Mouse (Mus musculus) gastrocnemius, postnatal 25 days (tissue): ENCODE measurements around the gene Ddx41. TPM values are rescaled to one million over a fixed set of nuclear protein-coding genes. Genes with fewer than 3 reads are reported as not detected.
A peak's percentile ranks its signal among the peaks of the same experiment; 100 is the strongest.

Source experiments
- DNase-seq: peaks from one replicate; pipeline ENCODE4 v3.0.0; 2022
- total RNA-seq, 2 experiments: library from RNA; stranded (reverse); gene quantifications; 1 replicate in 1 of 2; 2 replicates in 1 of 2; pipeline ENCODE4 v1.2.3; 2021

The Ddx41 gene
- total RNA-seq, 2 experiments from 2014 or later: 8.1 to 9.0 TPM

DNA sequence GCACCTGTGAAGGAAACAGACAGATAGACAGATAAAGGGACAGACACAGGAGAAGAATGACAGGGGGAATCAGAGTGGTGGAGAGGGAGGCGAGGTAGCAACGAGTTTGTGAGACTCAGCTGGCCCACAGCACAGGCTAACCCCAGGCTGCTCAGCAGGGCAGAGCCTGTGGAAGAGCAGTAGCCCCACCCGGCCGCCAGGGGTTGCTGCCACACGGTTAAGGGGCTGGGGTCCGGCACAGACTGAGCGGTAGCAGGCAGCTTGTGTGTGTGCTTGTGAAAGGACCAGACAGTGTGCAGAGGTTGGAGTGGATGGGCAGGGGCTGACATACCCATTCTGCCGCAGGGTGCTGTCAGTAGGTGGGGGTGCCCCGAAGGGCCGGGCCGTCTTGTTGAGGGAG lies 28.6 kb downstream of the Ddx41 start:
- no peak for DNase-seq

DNA sequence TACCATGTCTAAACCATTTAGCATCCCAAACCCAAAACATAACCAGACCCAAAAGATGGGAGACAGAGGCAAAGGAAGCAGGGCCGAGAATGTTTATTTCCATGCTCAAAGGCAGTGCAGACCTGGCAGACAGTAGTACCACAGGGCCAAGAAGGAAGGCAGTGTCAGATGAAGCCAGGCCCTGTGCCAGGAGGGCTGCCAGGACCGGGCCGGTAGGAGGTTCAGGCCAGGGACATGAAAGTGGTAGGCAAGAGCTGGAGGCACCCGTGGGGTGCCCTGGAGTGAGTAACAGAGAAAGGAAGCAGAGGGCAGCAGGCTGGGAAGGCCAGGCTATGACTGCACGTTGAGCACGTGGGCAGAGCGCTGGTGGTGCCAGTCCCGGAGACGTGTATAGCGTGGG lies 29.8 kb downstream of the Ddx41 start:
- DNase-seq: peak; percentile 74

DNA sequence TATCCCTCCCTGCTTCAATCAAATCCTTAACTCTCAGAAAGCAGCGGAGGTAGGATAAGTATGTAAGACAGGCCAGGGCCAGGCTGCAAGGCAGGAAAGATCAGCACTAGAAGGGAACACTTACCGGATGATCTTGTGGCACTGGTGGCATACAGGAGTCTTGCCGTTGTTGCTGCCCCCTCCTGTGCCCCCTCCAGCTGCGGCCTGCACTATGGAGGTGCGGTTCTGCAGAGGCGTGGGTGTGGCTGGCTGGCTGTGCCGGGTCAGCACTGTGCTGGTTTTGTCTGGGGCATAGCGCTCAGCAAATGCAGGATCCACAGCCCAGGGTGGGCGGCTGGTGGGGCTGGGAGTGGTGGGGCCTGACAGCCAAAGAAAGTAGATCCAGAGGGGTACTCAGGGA lies 30.6 kb downstream of the Ddx41 start:
- no peak for DNase-seq

DNA sequence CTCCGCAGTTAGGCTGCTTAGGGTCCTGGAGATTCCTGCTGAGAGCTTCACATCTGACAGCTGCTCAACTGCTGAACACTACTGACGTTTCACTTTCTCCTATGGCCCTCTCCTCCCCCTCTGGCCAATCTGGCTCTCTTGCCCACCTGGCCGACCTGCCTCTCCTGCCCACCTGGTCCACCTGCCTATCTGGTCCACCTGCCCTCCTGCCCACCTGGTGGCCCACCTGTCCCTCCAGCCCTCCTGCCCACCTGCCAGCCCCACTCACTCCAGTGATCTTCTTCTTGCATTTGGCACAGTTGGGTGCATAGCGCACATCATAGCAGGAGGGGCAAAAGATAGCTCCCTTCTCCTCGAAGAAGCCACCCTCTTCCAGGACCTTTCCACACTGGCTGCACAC lies 32.1 kb downstream of the Ddx41 start:
- DNase-seq: no peak

DNA sequence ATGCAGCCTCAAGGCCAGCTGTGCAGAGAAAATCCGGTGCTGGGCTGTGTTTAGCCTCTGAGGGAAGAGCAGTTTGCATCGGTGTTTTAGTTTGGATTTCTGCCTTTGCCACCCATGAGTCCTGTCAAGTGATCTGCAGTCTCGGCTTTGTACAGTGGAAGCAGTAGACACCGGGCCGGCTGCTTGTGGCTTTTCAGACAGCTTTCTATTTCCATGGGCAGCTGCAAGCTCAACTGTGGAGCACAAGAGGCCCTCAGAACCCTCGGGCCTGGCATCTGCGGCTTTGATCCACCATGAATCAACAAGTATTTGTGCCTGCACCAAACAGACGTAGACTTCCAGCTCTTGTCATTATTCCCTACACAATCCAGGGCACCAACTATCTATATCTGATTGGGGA lies 34.1 kb downstream of the Ddx41 start:
- no peak for DNase-seq

DNA sequence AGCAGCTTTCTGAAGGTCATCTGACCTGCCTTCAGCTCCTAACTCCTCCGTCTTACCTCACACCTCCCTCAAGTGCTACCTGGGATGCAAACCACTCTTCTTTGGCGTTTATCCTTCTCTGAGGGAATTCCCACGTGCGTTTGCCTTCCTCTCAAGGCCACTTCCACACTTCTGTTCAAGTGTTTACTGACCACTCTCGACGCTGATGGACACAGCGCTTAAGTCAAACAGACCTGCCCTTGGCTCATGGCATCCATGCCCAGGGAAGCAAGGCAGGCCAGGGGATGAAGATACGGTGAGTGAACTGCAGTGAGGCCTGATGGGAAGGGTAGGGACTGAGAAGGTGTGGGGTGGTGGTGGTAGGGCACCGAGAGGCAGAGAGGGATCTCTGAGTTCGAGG lies 35.9 kb downstream of the Ddx41 start:
- no peak for DNase-seq

DNA sequence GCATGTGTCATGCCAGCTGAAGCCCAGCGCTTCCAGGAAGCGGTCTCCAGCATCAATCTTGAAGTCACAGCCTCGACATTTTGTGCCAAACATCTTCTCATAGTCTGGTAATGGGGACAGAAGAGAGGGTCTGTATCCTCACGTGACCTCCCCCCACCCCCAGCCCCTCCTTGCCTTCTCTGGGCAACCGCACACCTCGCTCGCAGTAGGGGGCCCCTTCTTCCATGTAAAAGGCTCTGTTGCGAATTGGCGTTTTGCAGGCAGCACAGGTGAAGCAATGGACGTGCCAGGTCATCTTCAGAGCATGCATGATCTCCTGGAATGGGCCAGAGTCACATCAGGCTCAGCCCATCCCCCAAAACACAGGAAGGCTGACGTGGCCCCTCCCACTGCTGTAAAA lies 37.6 kb downstream of the Ddx41 start:
- DNase-seq: no peak

DNA sequence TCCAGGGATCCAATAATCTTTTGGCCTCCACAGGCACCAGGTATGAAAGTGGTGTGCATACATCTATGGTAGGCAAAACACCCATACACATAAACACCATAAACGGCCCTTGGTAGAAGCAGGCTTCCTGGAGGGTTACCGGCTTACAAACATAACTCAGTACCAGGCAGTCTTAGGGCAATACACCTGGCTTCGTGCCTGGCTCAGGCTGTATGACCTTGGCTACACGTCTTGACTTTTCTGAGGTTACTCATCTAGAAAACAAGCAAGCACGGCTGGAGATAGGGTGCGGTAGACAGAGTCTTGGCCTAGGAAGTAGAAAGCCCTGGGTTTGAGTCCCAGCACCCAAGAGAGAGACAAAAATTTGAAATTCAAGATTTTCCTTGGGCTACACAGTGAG lies 39.8 kb downstream of the Ddx41 start:
- DNase-seq: no peak

DNA sequence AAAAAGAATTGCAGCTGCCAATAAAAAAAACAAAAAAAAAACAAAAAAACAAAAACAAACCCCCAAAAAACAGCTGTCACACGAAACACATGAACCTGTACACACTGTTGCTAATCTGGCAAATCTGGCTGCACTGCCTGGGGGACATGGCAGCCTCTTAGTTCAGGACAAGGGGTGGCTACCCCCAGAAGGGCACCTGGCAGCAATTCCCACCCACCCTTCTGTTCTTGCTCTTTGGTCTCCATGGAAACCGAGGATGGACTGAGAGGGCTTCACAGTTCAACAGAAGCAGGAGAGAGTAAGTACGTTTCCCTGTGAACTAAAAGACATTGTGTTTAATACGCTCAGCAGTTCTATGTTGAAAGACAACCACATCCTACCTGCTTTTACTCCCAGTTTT lies 40.8 kb downstream of the Ddx41 start:
- DNase-seq: no peak

DNA sequence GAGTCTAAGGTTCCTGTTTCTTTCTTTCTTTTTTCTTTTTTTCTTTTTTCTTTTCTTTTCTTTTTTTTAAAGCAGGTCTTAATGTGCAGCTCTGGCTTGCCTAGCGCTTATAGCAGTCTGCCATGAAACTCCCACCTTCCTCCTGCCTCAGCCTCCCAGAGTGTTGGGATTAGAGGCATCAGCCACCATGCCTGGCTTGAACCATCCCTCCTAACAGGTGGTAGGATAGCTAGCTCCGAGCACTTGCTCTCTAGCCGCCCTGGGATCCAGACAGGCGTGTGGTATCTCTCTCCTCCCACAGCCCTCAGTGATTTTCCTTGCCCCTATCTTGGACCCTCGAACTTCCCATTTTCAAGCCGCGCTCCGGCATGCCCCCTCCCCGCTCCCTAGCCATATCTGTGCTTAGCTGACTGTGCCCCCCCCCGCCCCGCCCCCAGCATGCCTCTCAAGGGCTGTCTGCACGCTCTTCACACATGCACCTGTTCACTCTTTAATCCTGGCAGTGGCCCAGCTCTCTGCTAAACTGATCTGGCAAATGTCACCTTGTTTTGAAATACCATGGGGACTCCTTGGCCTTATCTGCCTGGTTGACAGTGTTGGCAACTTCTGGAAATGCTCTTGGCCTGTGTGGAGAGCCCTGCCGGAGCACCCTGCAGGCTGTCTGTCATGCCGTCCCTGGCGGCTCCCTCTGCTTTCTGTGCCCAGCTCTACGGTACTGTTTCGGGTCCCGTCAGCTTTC lies 41.4 kb downstream of the Ddx41 start:
- DNase-seq: peak; percentile 78

DNA sequence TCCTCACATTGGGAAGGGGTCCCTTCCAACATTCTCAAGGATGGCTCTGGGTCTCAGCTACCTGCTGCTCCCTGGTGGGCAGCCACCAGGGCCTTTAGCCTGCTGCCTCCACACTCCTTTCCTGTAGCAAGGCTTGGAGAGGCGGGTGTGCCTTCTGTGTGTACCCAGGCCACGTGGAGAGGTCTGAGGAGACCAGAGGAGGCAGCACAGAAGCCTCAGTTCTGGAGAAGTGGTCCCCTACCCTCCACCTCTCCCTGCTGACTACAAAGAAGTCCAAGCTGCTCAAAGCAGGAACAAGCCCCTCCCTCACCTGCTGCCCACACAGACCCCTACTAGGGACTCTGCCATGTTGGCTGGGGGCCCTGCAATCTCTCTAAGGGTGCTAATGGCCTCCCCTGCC lies 42.2 kb downstream of the Ddx41 start:
- DNase-seq: no peak

DNA sequence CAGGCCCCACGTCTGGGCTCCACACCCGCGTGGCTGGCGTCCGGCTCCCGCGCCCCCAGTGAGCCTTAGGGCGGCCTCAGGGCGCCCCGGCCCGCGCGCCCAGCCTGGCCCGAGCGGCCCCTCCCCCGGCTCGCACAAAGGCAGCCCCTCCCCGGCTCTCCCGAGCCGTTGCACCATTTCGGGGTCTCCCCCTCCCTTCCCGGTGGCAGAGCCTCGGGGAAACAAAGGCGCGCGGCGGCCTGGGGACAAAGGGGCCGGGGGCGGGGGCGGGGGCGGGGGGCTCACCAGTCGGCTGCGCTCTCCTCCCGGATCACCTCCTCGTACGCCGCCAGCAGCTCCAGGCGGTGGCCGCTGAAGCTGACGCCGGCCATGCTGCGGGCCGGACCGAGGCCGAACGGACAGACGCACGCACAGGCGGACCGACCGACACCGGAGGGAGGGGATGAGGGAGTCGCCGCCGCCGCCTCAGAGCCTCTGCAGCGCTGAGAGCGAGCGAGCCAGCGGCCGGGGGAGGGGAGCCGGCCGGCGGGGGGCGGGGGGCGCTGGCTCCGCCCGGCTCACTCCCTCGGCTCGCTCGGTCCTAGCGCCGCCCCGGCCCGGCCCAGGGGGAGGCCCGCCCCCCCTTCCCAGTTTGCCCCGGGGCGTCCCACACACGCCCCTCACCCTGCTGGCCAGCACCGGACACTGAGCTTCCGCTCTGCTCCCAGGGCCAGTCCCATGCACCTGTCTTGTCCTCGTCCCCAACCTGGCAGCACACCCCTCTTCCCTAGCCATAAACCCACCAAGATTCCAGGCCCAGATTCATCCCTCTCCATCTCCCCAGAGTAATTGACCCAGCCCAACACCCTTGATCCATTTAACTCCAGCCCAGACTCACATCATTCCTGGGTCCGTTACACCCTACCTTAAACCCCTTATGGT lies 48.6 kb downstream of the Ddx41 start, which contains the start of gene Dbn1:
Dbn1 (minus strand) TSS at position 534 of the 921 bp plus-strand sequence.
- peak; percentile 70 for DNase-seq

DNA sequence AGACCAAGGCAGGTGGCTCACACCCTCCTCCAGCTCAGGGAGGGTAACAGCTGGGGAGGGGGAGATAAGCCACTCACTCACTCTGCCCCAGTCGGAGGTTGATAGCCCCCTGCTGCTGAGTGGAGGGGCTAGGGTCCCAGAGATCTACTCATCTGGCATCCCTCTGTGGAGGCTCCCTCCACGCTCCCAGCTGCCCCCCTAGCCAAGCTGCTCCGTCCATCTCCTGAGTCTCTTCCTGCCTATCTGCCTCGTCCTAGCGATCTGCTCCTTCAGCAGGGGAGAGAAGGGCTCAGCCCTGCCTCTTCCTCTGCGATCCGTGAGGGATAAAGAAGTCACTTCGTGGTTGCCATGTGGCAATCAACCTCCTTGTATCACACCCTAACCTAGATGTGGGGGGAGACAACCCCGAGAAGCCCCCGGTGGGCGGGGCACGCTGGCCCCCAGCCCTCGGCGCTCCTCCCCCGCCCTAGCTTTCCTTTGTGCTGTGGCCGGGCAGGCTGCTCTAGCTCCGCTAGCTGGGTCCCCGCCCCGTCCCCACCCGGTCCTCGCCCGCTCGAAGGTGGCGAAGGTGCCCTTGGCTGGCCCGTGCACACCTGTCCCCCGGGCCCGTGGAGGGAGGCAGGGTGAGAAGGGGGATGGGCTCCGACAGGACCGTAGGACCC lies 49.4 kb downstream of the Ddx41 start:
- no peak for DNase-seq

DNA sequence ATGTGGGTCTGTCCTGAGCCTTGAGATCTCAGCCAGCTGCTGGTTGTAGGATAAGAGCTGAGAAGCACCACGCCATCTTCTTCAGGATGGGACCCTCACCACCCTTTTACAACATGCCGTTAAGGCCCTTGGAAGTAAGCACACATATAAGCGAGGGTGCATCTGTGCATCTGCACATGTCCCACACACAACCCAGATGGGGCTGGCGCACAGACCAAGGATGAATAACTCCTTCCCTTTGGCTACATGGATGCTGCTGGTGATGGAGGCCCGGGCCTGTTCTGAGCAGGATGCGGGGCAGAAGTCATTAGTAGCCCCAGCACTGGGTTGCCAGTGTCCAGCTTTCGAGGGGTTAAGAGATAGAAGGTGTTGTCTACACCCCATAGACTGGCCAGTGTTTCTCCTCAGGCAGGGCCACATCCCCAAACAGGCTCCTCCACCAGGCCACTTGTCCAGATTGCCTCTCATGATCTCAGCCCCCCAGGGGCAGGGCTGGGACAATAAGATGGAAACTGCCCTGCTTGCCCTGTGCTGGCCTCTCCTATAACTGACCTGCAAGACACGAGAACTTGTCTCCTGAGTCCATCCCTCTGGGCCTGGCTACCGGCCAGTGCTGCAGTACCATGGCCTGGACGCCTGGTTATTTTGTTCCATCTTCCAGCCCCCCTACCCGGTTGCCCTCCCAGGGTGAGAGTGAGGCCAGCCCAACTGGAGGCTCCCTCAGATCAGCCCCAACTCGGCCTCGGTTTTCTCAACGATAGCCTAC lies 50.2 kb downstream of the Ddx41 start:
- peak; percentile 47 for DNase-seq

DNA sequence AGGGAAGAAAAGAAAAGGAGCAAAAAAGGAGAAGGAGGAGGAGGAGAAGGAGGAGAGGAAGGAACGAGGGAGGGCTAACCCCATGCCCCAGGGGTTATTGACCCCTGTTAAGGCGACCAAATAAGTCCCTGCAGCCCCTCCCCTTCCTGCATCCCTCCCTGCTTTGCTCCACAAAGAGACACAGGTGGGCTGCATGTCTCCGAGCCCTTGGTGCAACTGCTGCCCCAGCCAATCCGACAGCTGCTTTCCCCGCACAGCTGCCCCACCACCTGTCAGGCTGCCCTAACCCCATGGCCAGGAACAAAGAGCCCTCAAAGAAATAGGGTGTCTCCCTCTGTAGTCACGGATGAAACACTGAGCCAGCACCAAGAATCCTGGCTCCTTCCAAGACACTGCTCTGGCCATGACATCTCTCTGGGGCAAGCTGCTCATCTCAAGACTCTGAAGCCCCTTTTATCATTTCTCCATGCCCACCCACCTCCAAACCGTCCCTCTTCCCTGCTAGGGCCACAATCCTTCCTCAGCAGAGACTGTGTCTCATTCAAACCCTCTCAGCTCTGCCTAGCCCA lies 51.9 kb downstream of the Ddx41 start:
- DNase-seq: no peak

DNA sequence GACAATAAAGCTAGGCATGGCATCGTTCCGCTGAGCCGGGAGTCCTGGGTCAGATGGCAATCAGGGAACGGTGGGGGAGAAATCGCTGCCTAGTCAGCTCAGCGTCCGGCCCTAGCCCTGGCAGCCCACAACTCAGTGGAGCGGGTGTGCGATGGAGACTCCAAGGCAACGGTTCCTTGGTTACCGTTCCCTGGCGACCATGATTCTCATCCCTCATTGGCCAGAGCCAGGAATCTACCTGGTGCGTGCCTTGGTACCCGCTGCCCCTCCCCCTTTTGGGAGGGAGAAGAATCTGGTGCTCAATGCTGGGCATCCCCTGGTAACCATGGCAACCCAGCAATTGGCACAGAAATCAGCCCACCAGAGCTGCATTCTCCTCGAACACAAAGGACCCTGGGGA lies 52.9 kb downstream of the Ddx41 start:
- DNase-seq: no peak

DNA sequence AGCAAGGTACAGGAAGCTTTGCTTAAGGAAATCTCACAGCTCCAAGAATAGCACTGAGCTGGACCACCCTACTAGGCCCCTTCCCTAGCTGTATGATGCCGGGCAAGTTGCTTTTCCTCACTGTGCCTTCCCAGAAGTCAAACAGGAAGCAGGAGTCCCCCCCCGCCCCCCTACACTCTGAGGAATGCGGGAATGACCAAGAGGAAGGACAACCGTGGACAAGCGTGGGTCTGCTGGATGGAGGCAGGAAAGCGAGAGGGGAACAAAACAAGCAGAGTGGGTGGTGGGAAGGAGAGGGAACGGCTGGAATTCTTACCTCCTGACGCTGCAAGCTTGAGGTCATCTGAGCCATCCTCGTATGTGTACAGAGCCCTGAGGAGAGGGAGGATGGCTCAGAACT lies 53.4 kb downstream of the Ddx41 start:
- no peak for DNase-seq

DNA sequence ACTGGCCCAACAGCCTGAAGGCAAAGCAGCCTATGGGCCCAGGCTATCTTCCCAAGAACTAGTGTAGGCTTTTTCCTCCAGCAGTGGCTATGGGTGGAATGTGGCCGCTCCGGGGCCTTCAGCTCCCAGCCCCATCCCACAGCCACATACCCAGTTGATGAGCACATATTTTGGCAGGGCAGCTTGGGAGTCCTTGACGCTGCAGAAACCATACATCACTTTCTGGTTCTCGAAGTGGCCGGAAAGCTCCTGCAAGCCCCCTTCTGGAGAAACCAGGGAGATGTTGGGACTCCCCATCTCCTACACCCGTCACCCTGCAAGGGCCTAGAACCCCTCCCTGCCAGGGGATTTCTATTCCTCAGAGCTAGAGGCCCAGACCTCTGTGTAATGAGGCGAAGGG lies 53.9 kb downstream of the Ddx41 start:
- no peak for DNase-seq
